Mouse (Mus musculus) embryonic facial prominence, embryonic 10.5 days (tissue): ENCODE measurements at regions not wholly inside any gene's neighbourhood (a gene's known extent, or its start where the extent isn't known, plus 50 kb on each side); places are given as distances from the start of the nearest gene placed in this dataset.
"Not testable (repeated sequence)": the region's sequence is repeated elsewhere in the genome, so short reads cannot be mapped to it uniquely, and the experiment has no call there.

Experiments
- DNase-seq: peaks from one replicate; pipeline ENCODE4 v3.0.0-alpha.2; 2017; ENCODE audit warnings: low spot score
- H3K27ac ChIP-seq: fragments of 300-500 bp; sonication (generic); replicated peaks from 2 replicates; pipeline ENCODE4 v1.5.1; 2016; ENCODE audit warnings: mild to moderate bottlenecking
- H3K27me3 ChIP-seq: fragments of 300-500 bp; sonication (generic); replicated peaks from 2 replicates; pipeline ENCODE4 v1.6.1; 2016; ENCODE audit warnings: low read depth, mild to moderate bottlenecking; ENCODE audit not compliant: poor library complexity, severe bottlenecking
- H3K36me3 ChIP-seq: fragments of 300-500 bp; sonication (generic); replicated peaks from 2 replicates; pipeline ENCODE4 v1.6.1; 2016; ENCODE audit warnings: mild to moderate bottlenecking, moderate library complexity
- H3K4me1 ChIP-seq: fragments of 300-500 bp; sonication (generic); 2 replicates; pipeline ENCODE4 v1.6.1; 2016
- H3K4me3 ChIP-seq: fragments of 300-500 bp; sonication (generic); 2 replicates; pipeline ENCODE4 v1.5.1; 2016; ENCODE audit warnings: mild to moderate bottlenecking, moderate library complexity
- H3K9me3 ChIP-seq: fragments of 300-500 bp; sonication (generic); 2 replicates; pipeline ENCODE4 v1.6.1; 2016; ENCODE audit warnings: mild to moderate bottlenecking
- WGBS: fragments of 180-500 bp; shearing (Covaris S2); methylation state at CpG from one replicate; pipeline ENCODE4 v1.1.7; 2016; 5-methylcytosine and 5-hydroxymethylcytosine counted together

GRCm38 (mm10) chr9:11107828-11108227 lies 203.3 kb upstream of the Cntn5 start:
- 88% methylated on average over 3 of the region's 3 CpGs for WGBS
- H3K9me3 ChIP-seq, DNase-seq, H3K4me3 ChIP-seq, H3K4me1 ChIP-seq, H3K27me3 ChIP-seq, H3K27ac ChIP-seq, H3K36me3 ChIP-seq: not testable (repeated sequence)

GRCm38 (mm10) chr9:11107212-11107611 lies 202.6 kb upstream of the Cntn5 start:
- not testable (repeated sequence) for H3K36me3 ChIP-seq, H3K9me3 ChIP-seq, H3K4me1 ChIP-seq, DNase-seq, H3K27me3 ChIP-seq, H3K27ac ChIP-seq, H3K4me3 ChIP-seq
- 88% methylated on average over 1 of the region's 1 CpGs for WGBS

- H3K4me1 ChIP-seq = no peaks in the 10 kb centered on the region
- peaks cover 6% of the 10 kb centered on the region; the same call in 1 of the 2 replicates for H3K9me3 ChIP-seq
- no peak for DNase-seq
- no peaks in the 10 kb centered on the region for H3K27me3 ChIP-seq
- H3K27ac ChIP-seq = no peak overlapping the region
- no peaks in the 10 kb centered on the region for H3K36me3 ChIP-seq
- 95% methylated on average over 2 of the region's 2 CpGs for WGBS
- H3K4me3 ChIP-seq = no peak overlapping the region
These were observed 201.7 kb upstream of the Cntn5 start for GRCm38 (mm10) chr9:11106268-11106667.

GRCm38 (mm10) chr9:11103448-11103847 lies 198.9 kb upstream of the Cntn5 start:
- WGBS = 81% methylated on average over 4 of the region's 4 CpGs
- no peaks in the 10 kb centered on the region for H3K27me3 ChIP-seq
- H3K27ac ChIP-seq = no peak overlapping the region
- no peaks in the 10 kb centered on the region for H3K4me1 ChIP-seq
- DNase-seq = no peak
- H3K4me3 ChIP-seq = no peak overlapping the region
- no peaks in the 10 kb centered on the region for H3K36me3 ChIP-seq
- H3K9me3 ChIP-seq = peaks cover 6% of the 10 kb centered on the region; the same call in 1 of the 2 replicates

- Histone ChIP-seq H3K36me3 (no peaks in the 10 kb centered on the region), H3K4me3 (no peak overlapping the region), H3K9me3 (no peaks in the 10 kb centered on the region), H3K27me3 (no peaks in the 10 kb centered on the region), H3K4me1 (no peaks in the 10 kb centered on the region), H3K27ac (no peak overlapping the region)
- no peak for DNase-seq
- 93% methylated on average over 1 of the region's 1 CpGs for WGBS
These were observed 188.3 kb upstream of the Cntn5 start for GRCm38 (mm10) chr9:11092874-11093273.

- H3K4me3 ChIP-seq, H3K27ac ChIP-seq, DNase-seq, H3K27me3 ChIP-seq, H3K4me1 ChIP-seq, H3K9me3 ChIP-seq, H3K36me3 ChIP-seq: not testable (repeated sequence)
- WGBS = 60% methylated on average over 2 of the region's 2 CpGs
These were observed 162.6 kb upstream of the Cntn5 start for GRCm38 (mm10) chr9:11067125-11067524.

GRCm38 (mm10) chr9:11062856-11063255 lies 158.3 kb upstream of the Cntn5 start:
- Histone ChIP-seq H3K27me3 (no peaks in the 10 kb centered on the region), H3K4me3 (no peak overlapping the region), H3K36me3 (no peaks in the 10 kb centered on the region), H3K27ac (no peak overlapping the region), H3K4me1 (no peaks in the 10 kb centered on the region), H3K9me3 (no peaks in the 10 kb centered on the region)
- DNase-seq = no peak
- 74% methylated on average over 1 of the region's 1 CpGs for WGBS
